Mouse (Mus musculus) heart, embryonic 11.5 days (tissue): ENCODE results near the gene Gse1. TPM values are rescaled to one million over a fixed set of nuclear protein-coding genes. Genes with fewer than 3 reads are reported as not detected.
A peak's percentile ranks its signal among the peaks of the same experiment; 100 is the strongest.

Experiments
- ATAC-seq: fragments of 200-750 bp; cut with Nextera tagmentation; replicated peaks from 2 replicates; pipeline ENCODE4 v1.8.0; 2017; ENCODE audit warnings: moderate library complexity; ENCODE audit not compliant: insufficient number of reproducible peaks, low FRiP score, low TSS enrichment
- H3K27ac ChIP-seq: fragments of 300-500 bp; sonication (generic); 2 replicates; pipeline ENCODE4 v1.5.1; 2014; ENCODE audit warnings: mild to moderate bottlenecking, low read depth, low read length
- H3K27me3 ChIP-seq: fragments of 300-500 bp; sonication (generic); 2 replicates; pipeline ENCODE4 v1.6.1; 2014; ENCODE audit warnings: mild to moderate bottlenecking, low read length, mixed read lengths; ENCODE audit not compliant: control insufficient read depth, insufficient read depth
- H3K36me3 ChIP-seq: fragments of 300-500 bp; sonication (generic); 2 replicates; pipeline ENCODE4 v1.6.1; 2014; ENCODE audit warnings: mild to moderate bottlenecking, low read length, moderate library complexity, mixed read lengths; ENCODE audit not compliant: control insufficient read depth, insufficient read depth
- H3K4me1 ChIP-seq: fragments of 300-500 bp; sonication (generic); 2 replicates; pipeline ENCODE4 v1.6.1; 2014; ENCODE audit warnings: low read length; ENCODE audit not compliant: control insufficient read depth, insufficient read depth
- H3K4me2 ChIP-seq: fragments of 300-500 bp; sonication (generic); 2 replicates; pipeline ENCODE4 v1.6.1; 2014; ENCODE audit warnings: mild to moderate bottlenecking, moderate library complexity
- H3K4me3 ChIP-seq: fragments of 300-500 bp; sonication (generic); 2 replicates; pipeline ENCODE4 v1.5.1; 2014; ENCODE audit warnings: low read depth, low read length
- H3K9ac ChIP-seq: fragments of 300-500 bp; sonication (generic); 2 replicates; pipeline ENCODE4 v1.6.1; 2014; ENCODE audit warnings: mild to moderate bottlenecking, low read depth, low read length, moderate library complexity
- H3K9me3 ChIP-seq: fragments of 300-500 bp; sonication (generic); replicated peaks from 2 replicates; pipeline ENCODE4 v1.6.1; 2016; ENCODE audit warnings: low read length; ENCODE audit not compliant: control insufficient read depth
- WGBS: fragments of 180-500 bp; shearing (Covaris S2); extraction: QIAGEN DNeasy Blood & Tissue Kit; methylation state at CpG from one replicate; pipeline ENCODE4 v1.1.7; 2014; ENCODE audit not compliant: insufficient replicate concordance; 5-methylcytosine and 5-hydroxymethylcytosine counted together
- polyA plus RNA-seq: library from polyadenylated mRNA; unstranded; fragments of >200 nt; fragmentation: Nextera tagmentation; extraction: Ambion mirVana; gene quantifications from 2 replicates; pipeline ENCODE4 v1.2.1, GENCODE M21; 2014

Gse1 gene
- polyA plus RNA-seq, 1 experiment from 2014 or later, result 12.8 TPM

DNA sequence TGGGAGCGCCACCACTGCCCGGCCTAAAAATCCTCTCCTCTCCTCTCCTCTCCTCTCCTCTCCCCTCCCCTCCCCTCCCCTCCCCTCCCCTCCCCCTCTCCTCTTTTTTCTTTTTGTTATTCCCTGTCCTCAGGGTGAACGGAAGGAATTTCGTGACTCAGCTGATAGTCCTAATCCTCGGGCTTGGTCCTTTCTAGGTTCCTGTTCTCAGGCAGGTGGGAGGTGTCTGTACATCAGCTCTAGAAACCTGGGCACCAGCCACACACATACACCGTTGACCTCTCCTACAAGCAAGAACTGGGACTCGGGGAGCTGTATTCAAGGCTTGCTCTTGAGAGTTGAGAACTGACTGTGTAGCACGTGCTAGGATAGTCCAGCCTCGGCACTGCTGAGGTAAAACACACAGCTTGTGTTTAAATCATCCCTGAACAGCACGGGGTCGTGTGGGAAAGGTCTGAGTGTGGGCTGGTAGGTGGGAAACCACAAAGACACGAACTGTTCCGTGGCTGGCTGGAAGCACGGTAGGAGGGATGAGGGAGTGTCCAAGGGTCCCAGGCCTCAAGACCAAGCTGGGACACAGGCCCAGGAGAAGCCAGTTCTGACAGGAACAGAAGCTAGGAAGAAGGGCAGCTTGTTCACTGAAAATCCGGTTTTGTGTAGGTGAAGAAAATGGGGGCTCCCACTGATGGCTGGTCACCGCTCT, 302.8 kb downstream of the Gse1 start:
- Histone ChIP-seq H3K36me3 (no peaks in the 10 kb centered on the region), H3K9ac (peak overlapping the region; percentile 40; the same call in 1 of the 2 replicates), H3K9me3 (no peaks in the 10 kb centered on the region), H3K4me1 (peaks cover 81% of the 10 kb centered on the region), H3K27me3 (no peaks in the 10 kb centered on the region), H3K27ac (peak overlapping the region; percentile 75), H3K4me3 (no peak overlapping the region), H3K4me2 (peak overlapping the region; percentile 2; the same call in 1 of the 2 replicates)
- ATAC-seq, result no peak
- 43% methylated on average over 16 of the region's 16 CpGs for WGBS

- H3K4me1 ChIP-seq, result peaks cover 80% of the 10 kb centered on the region
- WGBS, result 48% methylated on average over 10 of the region's 10 CpGs
- H3K36me3 ChIP-seq, result no peaks in the 10 kb centered on the region
- H3K4me3 ChIP-seq, result no peak overlapping the region
- H3K9ac ChIP-seq, result peak overlapping the region; percentile 40; the same call in 1 of the 2 replicates
- ATAC-seq, result no peak
- peak overlapping the region; percentile 75 for H3K27ac ChIP-seq
- peak overlapping the region; percentile 63; the same call in 1 of the 2 replicates for H3K4me2 ChIP-seq
- no peaks in the 10 kb centered on the region for H3K9me3 ChIP-seq
- no peaks in the 10 kb centered on the region for H3K27me3 ChIP-seq
Observed at GRCm38 (mm10) chr8:120531775-120532516, 303.7 kb downstream of the Gse1 start.

DNA sequence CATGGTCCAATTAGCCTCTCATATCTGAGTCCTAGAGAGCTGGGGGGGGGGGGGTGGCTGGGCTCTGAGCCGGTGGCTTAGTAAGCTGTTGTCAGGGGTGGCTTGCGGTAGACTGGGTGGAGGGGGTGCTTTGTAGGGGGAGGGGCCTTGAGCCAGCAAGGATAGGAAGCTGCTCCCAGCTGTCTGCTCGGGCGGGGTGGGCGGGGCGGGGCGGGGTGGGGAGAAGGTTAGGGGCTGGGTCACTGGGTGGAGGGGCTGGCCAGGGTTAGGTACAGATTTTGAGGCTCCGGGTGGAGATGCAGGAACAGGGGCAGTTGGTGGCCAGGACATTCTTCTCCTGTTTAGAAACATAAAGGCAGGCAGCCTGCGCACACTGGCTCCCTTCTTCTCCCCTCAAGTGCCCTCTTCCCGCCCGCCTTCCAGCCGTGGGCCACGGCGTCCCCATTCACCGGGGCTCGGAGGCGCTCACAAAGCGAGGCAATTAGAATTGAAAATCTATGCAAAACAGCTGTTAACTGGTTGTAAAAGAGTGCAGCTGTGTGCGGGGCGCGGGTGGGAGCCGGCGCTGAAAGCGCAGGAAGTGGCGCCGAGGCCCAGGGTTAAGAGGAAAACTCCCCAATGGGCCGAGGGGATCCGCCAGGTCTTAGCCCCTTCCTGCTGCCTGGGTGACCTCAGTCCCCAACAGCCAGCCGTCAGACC, 304.4 kb downstream of the Gse1 start:
- H3K4me1 ChIP-seq, result peaks cover 74% of the 10 kb centered on the region
- no peaks in the 10 kb centered on the region for H3K9me3 ChIP-seq
- peak overlapping the region; percentile 75 for H3K27ac ChIP-seq
- H3K4me2 ChIP-seq, result peak overlapping the region; percentile 63
- peak overlapping the region; percentile 56 for H3K9ac ChIP-seq
- peak overlapping the region; percentile 25; the same call in 1 of the 2 replicates for H3K4me3 ChIP-seq
- no peaks in the 10 kb centered on the region for H3K27me3 ChIP-seq
- ATAC-seq, result 0 out of 2 replicates have a peak, but pooled peaks have one; percentile 11
- no peaks in the 10 kb centered on the region for H3K36me3 ChIP-seq
- WGBS, result 5% methylated on average over 29 of the region's 29 CpGs

- peak overlapping the region; percentile 56 for H3K9ac ChIP-seq
- no peaks in the 10 kb centered on the region for H3K27me3 ChIP-seq
- no peak for ATAC-seq
- H3K4me1 ChIP-seq, result peaks cover 72% of the 10 kb centered on the region
- H3K9me3 ChIP-seq, result no peaks in the 10 kb centered on the region
- H3K4me2 ChIP-seq, result peak overlapping the region; percentile 63
- H3K4me3 ChIP-seq, result no peak overlapping the region
- WGBS, result 49% methylated on average over 3 of the region's 3 CpGs
- no peaks in the 10 kb centered on the region for H3K36me3 ChIP-seq
- H3K27ac ChIP-seq, result no peak overlapping the region; the same call in 1 of the 2 replicates
Observed at GRCm38 (mm10) chr8:120533380-120533779, 305.1 kb downstream of the Gse1 start.

DNA sequence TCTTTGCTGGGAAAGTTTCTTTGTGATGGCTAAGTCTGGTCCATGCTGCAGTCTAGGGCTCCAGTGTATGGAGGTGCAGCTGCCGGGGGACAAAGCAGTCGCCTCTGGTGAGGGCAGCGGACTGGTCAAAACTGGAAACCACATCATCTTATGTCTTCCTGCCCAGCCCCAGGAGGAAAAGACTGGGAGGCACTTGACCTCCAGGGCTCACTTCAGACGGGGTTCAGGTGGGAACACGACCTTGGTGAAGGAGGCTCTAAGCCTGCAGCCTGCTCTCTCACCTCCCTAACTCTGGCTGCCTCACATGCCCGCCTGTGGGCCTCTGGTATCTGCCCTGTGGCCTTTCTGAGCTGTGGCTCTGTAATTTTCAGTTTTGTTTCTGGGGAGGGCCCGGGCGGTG, 305.8 kb downstream of the Gse1 start:
- no peak overlapping the region for H3K27ac ChIP-seq
- peak overlapping the region; percentile 19; the same call in 1 of the 2 replicates for H3K4me2 ChIP-seq

DNA sequence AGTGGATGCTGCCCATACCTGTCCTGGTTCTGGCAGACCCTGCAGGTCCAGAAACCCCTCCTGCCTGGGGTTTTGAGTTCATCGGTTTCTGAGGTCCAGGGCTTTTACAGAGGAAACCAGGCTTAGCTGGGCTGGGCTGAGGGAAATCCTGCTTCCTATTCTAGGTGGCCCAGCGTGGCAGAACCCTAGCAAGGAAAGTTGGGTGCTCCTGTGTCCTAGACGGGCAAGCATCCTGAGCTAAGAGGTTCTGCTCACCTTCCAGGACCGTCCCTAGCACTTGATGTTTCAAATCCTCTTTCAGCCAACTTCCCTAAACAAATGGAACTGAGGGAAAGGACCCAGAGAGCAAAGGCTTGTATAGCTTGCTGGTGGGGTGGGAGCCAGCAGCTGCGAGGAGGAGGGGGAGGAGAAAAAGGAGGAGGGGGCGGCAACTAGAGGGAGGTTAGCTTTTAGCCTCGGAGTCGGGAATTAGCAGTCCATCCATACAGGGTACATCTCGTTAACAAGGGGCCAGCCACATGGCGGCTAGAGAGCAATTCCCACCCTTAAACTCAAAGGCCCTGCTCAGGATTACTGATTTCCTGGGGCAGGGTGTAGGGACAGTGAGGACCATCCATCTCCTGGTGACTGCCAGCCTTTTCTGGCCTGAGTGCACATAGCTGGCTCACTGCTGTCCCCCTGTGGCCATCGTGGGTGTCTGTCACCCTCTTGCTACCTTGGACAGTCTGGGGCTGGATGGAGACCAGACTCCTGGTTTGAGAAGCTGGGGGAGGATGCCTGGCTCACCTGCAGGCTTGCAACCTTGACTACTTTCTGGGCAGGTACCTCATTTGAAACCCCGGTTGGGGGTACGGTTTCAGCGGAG, 306.5 kb downstream of the Gse1 start:
- H3K36me3 ChIP-seq, result no peaks in the 10 kb centered on the region
- peaks cover 76% of the 10 kb centered on the region for H3K4me1 ChIP-seq
- peak overlapping the region; percentile 99; the same call in 1 of the 2 replicates for H3K4me2 ChIP-seq
- H3K27ac ChIP-seq, result no peak overlapping the region
- H3K27me3 ChIP-seq, result no peaks in the 10 kb centered on the region
- WGBS, result 14% methylated on average over 14 of the region's 14 CpGs
- H3K9ac ChIP-seq, result peak overlapping the region; percentile 34; the same call in 1 of the 2 replicates
- H3K4me3 ChIP-seq, result no peak overlapping the region
- H3K9me3 ChIP-seq, result no peaks in the 10 kb centered on the region
- ATAC-seq, result peak; percentile 47

More for the DNA sequence above, 305.8 kb downstream of the Gse1 start:
- no peak overlapping the region for H3K4me3 ChIP-seq
- no peaks in the 10 kb centered on the region for H3K36me3 ChIP-seq
- no peaks in the 10 kb centered on the region for H3K9me3 ChIP-seq
- H3K27me3 ChIP-seq, result no peaks in the 10 kb centered on the region
- WGBS, result 50% methylated on average over 8 of the region's 8 CpGs
- peaks cover 73% of the 10 kb centered on the region for H3K4me1 ChIP-seq
- peak overlapping the region; percentile 34; the same call in 1 of the 2 replicates for H3K9ac ChIP-seq
- no peak for ATAC-seq

DNA sequence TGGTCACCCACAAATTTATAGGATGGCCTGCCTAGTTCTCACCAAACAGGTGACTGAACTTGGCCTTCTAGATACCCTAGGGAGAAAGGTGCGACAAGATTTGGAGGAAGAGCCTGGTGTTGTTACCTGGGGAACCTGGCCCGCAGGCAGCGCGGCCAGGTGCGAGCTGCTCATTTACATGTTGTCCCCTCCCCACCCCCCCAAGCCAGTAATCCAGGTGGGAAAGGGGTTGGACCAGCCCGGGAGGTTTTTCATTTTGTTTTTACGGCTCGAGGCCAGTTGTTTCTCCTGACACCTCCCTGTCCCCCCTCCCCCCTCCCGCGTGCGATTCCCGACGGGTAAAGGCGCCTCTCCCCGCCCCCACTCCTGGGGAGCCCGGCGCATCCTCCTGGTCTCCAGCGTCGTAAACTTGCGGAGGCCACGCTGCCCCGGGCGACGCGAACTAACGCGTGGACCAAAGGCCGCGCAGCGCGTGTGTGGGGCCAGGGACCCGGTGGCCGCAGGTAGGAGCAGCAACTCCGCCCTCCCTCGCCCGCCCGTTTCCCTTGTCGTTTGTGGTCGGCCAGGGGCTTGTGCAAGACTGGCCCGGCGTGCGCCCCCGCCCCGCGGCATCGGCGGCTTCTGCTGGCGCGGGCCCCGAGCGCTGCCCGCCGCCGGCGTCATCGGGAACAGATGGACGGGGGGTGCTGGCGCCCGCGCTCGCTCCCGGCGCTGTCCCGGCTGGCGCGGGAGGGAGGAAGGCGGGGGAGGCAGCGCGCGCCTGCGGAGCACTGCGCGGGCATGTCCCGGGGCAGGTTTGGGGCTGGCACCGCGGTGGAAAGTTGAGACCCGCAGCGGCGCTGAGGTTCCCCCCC, 307.4 kb downstream of the Gse1 start:
- H3K27me3 ChIP-seq, result no peaks in the 10 kb centered on the region
- peak overlapping the region; percentile 95 for H3K27ac ChIP-seq
- peak overlapping the region; percentile 84 for H3K9ac ChIP-seq
- no peak for ATAC-seq
- no peaks in the 10 kb centered on the region for H3K9me3 ChIP-seq
- H3K4me1 ChIP-seq, result peaks cover 85% of the 10 kb centered on the region
- under 1% methylated on average over 76 of the region's 79 CpGs for WGBS
- peak overlapping the region; percentile 99 for H3K4me2 ChIP-seq
- peak overlapping the region; percentile 77 for H3K4me3 ChIP-seq
- H3K36me3 ChIP-seq, result no peaks in the 10 kb centered on the region
